Mouse (Mus musculus): Measurements from ENCODE around the gene Tmem79. TPM values are rescaled to one million over a fixed set of nuclear protein-coding genes. Genes with fewer than 3 reads are reported as not detected.
"Not testable (repeated sequence)": the region's sequence is repeated elsewhere in the genome, so short reads cannot be mapped to it uniquely, and the experiment has no call there.

The Tmem79 gene
- polyA plus RNA-seq, 2 experiments, result 0.70 to 1.0 TPM

DNA sequence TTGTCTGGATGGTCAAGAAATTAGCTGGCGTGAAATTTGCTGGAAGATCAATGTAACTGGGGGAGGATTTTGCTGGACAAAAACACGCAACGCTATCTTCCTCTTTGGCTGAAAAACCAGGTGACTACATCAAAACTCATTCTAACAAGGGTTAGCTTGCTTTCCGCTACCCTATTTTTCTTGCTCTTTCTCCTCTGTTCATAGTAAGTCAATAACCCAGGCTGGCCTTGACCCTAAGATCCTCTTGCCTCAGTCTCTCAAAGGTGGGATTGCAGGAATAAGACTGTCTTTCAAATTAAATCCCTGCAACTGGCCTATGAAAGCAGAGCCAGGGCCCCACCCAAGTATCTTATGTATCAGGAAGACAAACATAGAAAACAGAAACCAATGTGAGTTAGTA lies 48.8 kb downstream of the Tmem79 start, which contains the start of gene Gm38392:
Gene Gm38392 (minus strand): TSS at position 101 of the 400 bp plus-strand sequence.
- DNase-seq (ENCODE audit: low read depth in 3 of 3, low spot score in 3 of 3), result no peak
- no peak for TF ChIP-seq CTCF (IDR thresholded peaks at IDR 0.05; ENCODE audit: low read depth)
- TF ChIP-seq EP300 (IDR thresholded peaks at IDR 0.05; ENCODE audit: low read depth), result no peak
- Histone ChIP-seq H3K9me3 (ENCODE audit: control insufficient read depth, low read length) (no peaks in the 10 kb centered on the region), H3K4me2 (ENCODE audit: low read depth) (no peak within 1 kb of the TSS), H3K4me1 (replicated peaks; ENCODE audit: control insufficient read depth in 2 of 2, insufficient read depth in 2 of 2, low read length in 1 of 2) (no peaks in the 10 kb centered on the region), H3K27ac (no peak within 1 kb of the TSS), H3K9ac (replicated peaks) (no peak within 1 kb of the TSS), H3K4me3 (ENCODE audit: insufficient read depth in 1 of 2, low read depth in 2 of 2, low read length in 2 of 2) (no peak within 1 kb of the TSS), H3K36me3 (replicated peaks; ENCODE audit: control insufficient read depth, insufficient read depth, low read depth) (no peaks in the 10 kb centered on the region), H3K27me3 (ENCODE audit: control insufficient read depth, insufficient read depth, low read length) (no peaks in the 10 kb centered on the region)
- no peak for ATAC-seq (ENCODE audit: insufficient read depth)
- 86% methylated on average over 4 of the region's 4 CpGs for WGBS (ENCODE audit: insufficient replicate concordance)

DNA sequence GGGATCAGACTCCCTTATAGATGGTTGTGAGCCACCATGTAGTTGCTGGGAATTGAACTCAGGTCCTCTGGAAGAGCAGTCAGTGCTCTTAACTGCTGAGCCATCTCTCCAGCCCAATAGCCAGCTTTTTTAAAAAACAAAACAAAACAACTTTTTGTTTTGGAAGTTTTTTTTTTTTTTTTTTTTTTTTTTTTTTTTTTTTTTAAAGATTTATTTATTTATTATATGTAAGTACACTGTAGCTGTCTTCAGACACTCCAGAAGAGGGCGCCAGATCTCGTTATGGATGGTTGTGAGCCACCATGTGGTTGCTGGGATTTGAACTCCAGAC lies 50.4 kb downstream of the Tmem79 start:
- not testable (repeated sequence) for DNase-seq (ENCODE audit: low read depth in 3 of 3, low spot score in 3 of 3); ATAC-seq (ENCODE audit: insufficient read depth); H3K4me1 ChIP-seq (replicated peaks; ENCODE audit: control insufficient read depth in 2 of 2, insufficient read depth in 2 of 2, low read length in 1 of 2); H3K27me3 ChIP-seq (ENCODE audit: control insufficient read depth, insufficient read depth, low read length); H3K4me2 ChIP-seq (ENCODE audit: low read depth); H3K9ac ChIP-seq (replicated peaks); H3K4me3 ChIP-seq (ENCODE audit: insufficient read depth in 1 of 2, low read depth in 2 of 2, low read length in 2 of 2); H3K9me3 ChIP-seq (ENCODE audit: control insufficient read depth, low read length); H3K36me3 ChIP-seq (replicated peaks; ENCODE audit: control insufficient read depth, insufficient read depth, low read depth); H3K27ac ChIP-seq
- no CpG with 5 or more reads among the region's 2 CpGs for WGBS (ENCODE audit: insufficient replicate concordance)

GRCm38 (mm10) chr3:88284815-88285564 lies 51.0 kb downstream of the Tmem79 start:
- H3K4me1 ChIP-seq (replicated peaks; ENCODE audit: control insufficient read depth in 2 of 2, insufficient read depth in 2 of 2, low read length in 1 of 2); DNase-seq (ENCODE audit: low read depth in 3 of 3, low spot score in 3 of 3); H3K27me3 ChIP-seq (ENCODE audit: control insufficient read depth, insufficient read depth, low read length); H3K36me3 ChIP-seq (replicated peaks; ENCODE audit: control insufficient read depth, insufficient read depth, low read depth); H3K4me3 ChIP-seq (ENCODE audit: insufficient read depth in 1 of 2, low read depth in 2 of 2, low read length in 2 of 2); H3K4me2 ChIP-seq (ENCODE audit: low read depth); ATAC-seq (ENCODE audit: insufficient read depth); H3K9me3 ChIP-seq (ENCODE audit: control insufficient read depth, low read length); H3K27ac ChIP-seq; H3K9ac ChIP-seq (replicated peaks): not testable (repeated sequence)
- WGBS (ENCODE audit: insufficient replicate concordance), result 76% methylated on average over 14 of the region's 14 CpGs

GRCm38 (mm10) chr3:88281141-88281916 lies 54.6 kb downstream of the Tmem79 start:
- H3K27me3 ChIP-seq (ENCODE audit: control insufficient read depth, insufficient read depth, low read length); H3K36me3 ChIP-seq (replicated peaks; ENCODE audit: control insufficient read depth, insufficient read depth, low read depth); H3K9ac ChIP-seq (replicated peaks); H3K27ac ChIP-seq; H3K4me1 ChIP-seq (replicated peaks; ENCODE audit: control insufficient read depth in 2 of 2, insufficient read depth in 2 of 2, low read length in 1 of 2); H3K4me3 ChIP-seq (ENCODE audit: insufficient read depth in 1 of 2, low read depth in 2 of 2, low read length in 2 of 2); ATAC-seq (ENCODE audit: insufficient read depth); DNase-seq (ENCODE audit: low read depth in 3 of 3, low spot score in 3 of 3); H3K4me2 ChIP-seq (ENCODE audit: low read depth); H3K9me3 ChIP-seq (ENCODE audit: control insufficient read depth, low read length): not testable (repeated sequence)
- 63% methylated on average over 11 of the region's 11 CpGs for WGBS (ENCODE audit: insufficient replicate concordance)

- H3K4me3 ChIP-seq (ENCODE audit: insufficient read depth in 1 of 2, low read depth in 2 of 2, low read length in 2 of 2), result no peak overlapping the region
- DNase-seq (ENCODE audit: low read depth in 3 of 3, low spot score in 3 of 3) (no peak), ATAC-seq (ENCODE audit: insufficient read depth) (no peak)
- H3K36me3 ChIP-seq (replicated peaks; ENCODE audit: control insufficient read depth, insufficient read depth, low read depth), result no peaks in the 10 kb centered on the region
- 67% methylated on average over 2 of the region's 2 CpGs for WGBS (ENCODE audit: insufficient replicate concordance)
- no peak overlapping the region for H3K27ac ChIP-seq
- H3K4me1 ChIP-seq (replicated peaks; ENCODE audit: control insufficient read depth in 2 of 2, insufficient read depth in 2 of 2, low read length in 1 of 2), result no peaks in the 10 kb centered on the region
- no peak overlapping the region for H3K9ac ChIP-seq (replicated peaks)
- H3K4me2 ChIP-seq (ENCODE audit: low read depth), result no peak overlapping the region
- no peaks in the 10 kb centered on the region for H3K9me3 ChIP-seq (ENCODE audit: control insufficient read depth, low read length)
- TF ChIP-seq CTCF (IDR thresholded peaks at IDR 0.05; ENCODE audit: low read depth), result no peak
- no peak for TF ChIP-seq EP300 (IDR thresholded peaks at IDR 0.05; ENCODE audit: low read depth)
- no peaks in the 10 kb centered on the region for H3K27me3 ChIP-seq (ENCODE audit: control insufficient read depth, insufficient read depth, low read length)
Observed at GRCm38 (mm10) chr3:88280035-88280434, 55.9 kb downstream of the Tmem79 start.

Other genes with a start within 250 kb of the Tmem79 start
- gene Mef2d, start 193.8 kb downstream of the Tmem79 start, polyA plus RNA-seq (2012; rRNA removed), result 10.3 and 11.1 TPM in 2 replicates
- gene Mef2d, start 193.8 kb downstream of the Tmem79 start, polyA plus RNA-seq (2014; fragmentation: Nextera tagmentation; extraction: Ambion mirVana), result 6.4 and 7.5 TPM in 2 replicates
- gene Rhbg, start 81.4 kb downstream of the Tmem79 start, polyA plus RNA-seq (2012; rRNA removed), result 5.6 and 7.8 TPM in 2 replicates
- 7.6 and 8.0 TPM in 2 replicates for gene Rhbg, start 81.4 kb downstream of the Tmem79 start, polyA plus RNA-seq (2014; fragmentation: Nextera tagmentation; extraction: Ambion mirVana)
- not detected in 2 replicates for gene Gm38392, start 48.9 kb downstream of the Tmem79 start, polyA plus RNA-seq (2012; rRNA removed)
- not detected in 2 replicates for gene Gm38392, start 48.9 kb downstream of the Tmem79 start, polyA plus RNA-seq (2014; fragmentation: Nextera tagmentation; extraction: Ambion mirVana)
- 2.3 and 2.5 TPM in 2 replicates for gene Tsacc, start 39.1 kb downstream of the Tmem79 start, polyA plus RNA-seq (2012; rRNA removed)
- 3.7 and 4.6 TPM in 2 replicates for gene Tsacc, start 39.1 kb downstream of the Tmem79 start, polyA plus RNA-seq (2014; fragmentation: Nextera tagmentation; extraction: Ambion mirVana)
- 121 and 179 TPM in 2 replicates for gene Cct3, start 39.0 kb downstream of the Tmem79 start, polyA plus RNA-seq (2012; rRNA removed)
- 269 and 292 TPM in 2 replicates for gene Cct3, start 39.0 kb downstream of the Tmem79 start, polyA plus RNA-seq (2014; fragmentation: Nextera tagmentation; extraction: Ambion mirVana)
- 29.2 and 31.1 TPM in 2 replicates for gene Glmp, start 11.1 kb downstream of the Tmem79 start, polyA plus RNA-seq (2012; rRNA removed)
- gene Glmp, start 11.1 kb downstream of the Tmem79 start, polyA plus RNA-seq (2014; fragmentation: Nextera tagmentation; extraction: Ambion mirVana), result 51.6 and 52.4 TPM in 2 replicates
- 33.6 and 36.6 TPM in 2 replicates for gene Smg5, start 112 bp upstream of the Tmem79 start, polyA plus RNA-seq (2012; rRNA removed)
- 18.8 and 23.7 TPM in 2 replicates for gene Smg5, start 112 bp upstream of the Tmem79 start, polyA plus RNA-seq (2014; fragmentation: Nextera tagmentation; extraction: Ambion mirVana)
- gene Paqr6, start 28.4 kb upstream of the Tmem79 start, polyA plus RNA-seq (2012; rRNA removed), result 7.8 and 8.7 TPM in 2 replicates
- gene Paqr6, start 28.4 kb upstream of the Tmem79 start, polyA plus RNA-seq (2014; fragmentation: Nextera tagmentation; extraction: Ambion mirVana), result 4.1 and 6.6 TPM in 2 replicates
- 0.27 and 0.38 TPM in 2 replicates for gene Bglap3, start 36.6 kb upstream of the Tmem79 start, polyA plus RNA-seq (2012; rRNA removed)
- 0.29 and 0.38 TPM in 2 replicates for gene Bglap3, start 36.6 kb upstream of the Tmem79 start, polyA plus RNA-seq (2014; fragmentation: Nextera tagmentation; extraction: Ambion mirVana)
- gene Bglap2, start 42.6 kb upstream of the Tmem79 start, polyA plus RNA-seq (2012; rRNA removed), result not detected in 2 replicates
- gene Bglap2, start 42.6 kb upstream of the Tmem79 start, polyA plus RNA-seq (2014; fragmentation: Nextera tagmentation; extraction: Ambion mirVana), result not detected in 2 replicates
- not detected in 2 replicates for gene Bglap, start 48.3 kb upstream of the Tmem79 start, polyA plus RNA-seq (2012; rRNA removed)
- gene Bglap, start 48.3 kb upstream of the Tmem79 start, polyA plus RNA-seq (2014; fragmentation: Nextera tagmentation; extraction: Ambion mirVana), result not detected in 2 replicates
- gene Pmf1, start 74.2 kb upstream of the Tmem79 start, polyA plus RNA-seq (2012; rRNA removed), result 59.1 and 60.6 TPM in 2 replicates
- 73.8 and 81.2 TPM in 2 replicates for gene Pmf1, start 74.2 kb upstream of the Tmem79 start, polyA plus RNA-seq (2014; fragmentation: Nextera tagmentation; extraction: Ambion mirVana)
- gene Slc25a44, start 89.0 kb upstream of the Tmem79 start, polyA plus RNA-seq (2012; rRNA removed), result 8.8 and 9.2 TPM in 2 replicates
- 9.9 and 11.7 TPM in 2 replicates for gene Slc25a44, start 89.0 kb upstream of the Tmem79 start, polyA plus RNA-seq (2014; fragmentation: Nextera tagmentation; extraction: Ambion mirVana)
- 12.7 and 17.8 TPM in 2 replicates for gene Sema4a, start 125.0 kb upstream of the Tmem79 start, polyA plus RNA-seq (2012; rRNA removed)
- 9.1 and 10.5 TPM in 2 replicates for gene Sema4a, start 125.0 kb upstream of the Tmem79 start, polyA plus RNA-seq (2014; fragmentation: Nextera tagmentation; extraction: Ambion mirVana)
- gene Lmna, start 173.8 kb upstream of the Tmem79 start, polyA plus RNA-seq (2012; rRNA removed), result 45.2 and 58.7 TPM in 2 replicates
- gene Lmna, start 173.8 kb upstream of the Tmem79 start, polyA plus RNA-seq (2014; fragmentation: Nextera tagmentation; extraction: Ambion mirVana), result 115 and 132 TPM in 2 replicates
- gene Mex3a, start 196.2 kb upstream of the Tmem79 start, polyA plus RNA-seq (2012; rRNA removed), result 1.1 and 1.3 TPM in 2 replicates
- 0.74 and 0.82 TPM in 2 replicates for gene Mex3a, start 196.2 kb upstream of the Tmem79 start, polyA plus RNA-seq (2014; fragmentation: Nextera tagmentation; extraction: Ambion mirVana)
- 0.39 and 0.52 TPM in 2 replicates for gene Rab25, start 212.2 kb upstream of the Tmem79 start, polyA plus RNA-seq (2012; rRNA removed)
- gene Rab25, start 212.2 kb upstream of the Tmem79 start, polyA plus RNA-seq (2014; fragmentation: Nextera tagmentation; extraction: Ambion mirVana), result 0.25 TPM in 1 of 2 replicates, not detected in the other
- gene Lamtor2, start 216.9 kb upstream of the Tmem79 start, polyA plus RNA-seq (2012; rRNA removed), result 63.1 and 73.1 TPM in 2 replicates
- gene Lamtor2, start 216.9 kb upstream of the Tmem79 start, polyA plus RNA-seq (2014; fragmentation: Nextera tagmentation; extraction: Ambion mirVana), result 60.5 and 62.0 TPM in 2 replicates
- 22.7 and 27.2 TPM in 2 replicates for gene Ubqln4, start 217.6 kb upstream of the Tmem79 start, polyA plus RNA-seq (2012; rRNA removed)
- gene Ubqln4, start 217.6 kb upstream of the Tmem79 start, polyA plus RNA-seq (2014; fragmentation: Nextera tagmentation; extraction: Ambion mirVana), result 17.9 and 20.9 TPM in 2 replicates
- 165 and 230 TPM in 2 replicates for gene Ssr2, start 239.7 kb upstream of the Tmem79 start, polyA plus RNA-seq (2012; rRNA removed)
- 168 and 173 TPM in 2 replicates for gene Ssr2, start 239.7 kb upstream of the Tmem79 start, polyA plus RNA-seq (2014; fragmentation: Nextera tagmentation; extraction: Ambion mirVana)

Data from liver, embryonic 14.5 days (tissue).